Mouse (Mus musculus) adrenal gland, postnatal 4 days (tissue): ENCODE measurements around the gene Cntn1. TPM values are rescaled to one million over a fixed set of nuclear protein-coding genes. Genes with fewer than 3 reads are reported as not detected.

Experiments used
- total RNA-seq, 2 experiments: library from RNA; stranded (reverse); gene quantifications; 2 replicates each; pipeline ENCODE4 v1.2.3; 2021

The Cntn1 gene
- total RNA-seq, 2 experiments from 2014 or later, result 5.7 to 7.4 TPM

Other genes with a start within 250 kb of the Cntn1 start
- gene Smgc, start 212.9 kb upstream of the Cntn1 start, total RNA-seq, result not detected